Mouse (Mus musculus) intestine, postnatal 0 days (tissue): ENCODE measurements around the gene Oit1. TPM values are rescaled to one million over a fixed set of nuclear protein-coding genes. Genes with fewer than 3 reads are reported as not detected.

Experiments used
- ATAC-seq: fragments of 200-750 bp; cut with Nextera tagmentation; 2 replicates; pipeline ENCODE4 v1.8.0; 2017; ENCODE audit warnings: mild to moderate bottlenecking, moderate TSS enrichment, moderate library complexity
- H3K27ac ChIP-seq: fragments of 300-500 bp; sonication (generic); 2 replicates; pipeline ENCODE4 v1.5.1; 2014; ENCODE audit warnings: mild to moderate bottlenecking, low read depth, low read length, moderate library complexity
- H3K27me3 ChIP-seq: fragments of 300-500 bp; sonication (generic); replicated peaks from 2 replicates; pipeline ENCODE4 v1.6.1; 2014; ENCODE audit warnings: low read length, mixed read lengths; ENCODE audit not compliant: control insufficient read depth, insufficient read depth
- H3K36me3 ChIP-seq: fragments of 300-500 bp; sonication (generic); 2 replicates; pipeline ENCODE4 v1.6.1; 2014; ENCODE audit warnings: mild to moderate bottlenecking, moderate library complexity; ENCODE audit not compliant: control insufficient read depth, insufficient read depth
- H3K4me1 ChIP-seq: fragments of 300-500 bp; sonication (generic); replicated peaks from 2 replicates; pipeline ENCODE4 v1.6.1; 2014; ENCODE audit warnings: antibody characterized with exemption, low read length, mixed read lengths; ENCODE audit not compliant: control insufficient read depth, insufficient read depth
- H3K4me2 ChIP-seq: fragments of 300-500 bp; sonication (generic); replicated peaks from 2 replicates; pipeline ENCODE4 v1.6.1; 2014; ENCODE audit warnings: low read depth, mild to moderate bottlenecking, moderate library complexity
- H3K4me3 ChIP-seq: fragments of 300-500 bp; sonication (generic); 2 replicates; pipeline ENCODE4 v1.5.1; 2014; ENCODE audit warnings: low read depth, low read length
- H3K9ac ChIP-seq: fragments of 300-500 bp; sonication (generic); 2 replicates; pipeline ENCODE4 v1.6.1; 2014; ENCODE audit warnings: mild to moderate bottlenecking, low read depth, low read length
- H3K9me3 ChIP-seq: fragments of 300-500 bp; sonication (generic); 2 replicates; pipeline ENCODE4 v1.6.1; 2016; ENCODE audit warnings: mixed run types; ENCODE audit not compliant: control insufficient read depth
- CTCF ChIP-seq: sonication (generic); IDR thresholded peaks from 2 replicates; pipeline ENCODE4 v1.5.1; 2016; ENCODE audit warnings: low read depth, mild to moderate bottlenecking, control low read depth, antibody characterized with exemption, moderate library complexity
- WGBS: fragments of 180-500 bp; shearing (Covaris S2); extraction: QIAGEN DNeasy Blood & Tissue Kit; methylation state at CpG from one replicate; pipeline ENCODE4 v1.1.7; 2014; 5-methylcytosine and 5-hydroxymethylcytosine counted together
- polyA plus RNA-seq: library from polyadenylated mRNA; unstranded; fragments of >200 nt; fragmentation: Nextera tagmentation; extraction: Ambion mirVana; gene quantifications from 2 replicates; pipeline ENCODE4 v1.2.1, GENCODE M21; 2015

Oit1 gene
- polyA plus RNA-seq, 1 experiment from 2014 or later: 13.3 TPM

GRCm38 (mm10) chr14:8308650-8309049, 69.9 kb downstream of the Oit1 start:
- Histone ChIP-seq H3K27ac (no peak overlapping the region), H3K4me1 (no peaks in the 10 kb centered on the region), H3K4me2 (no peak overlapping the region), H3K9me3 (no peaks in the 10 kb centered on the region), H3K36me3 (no peaks in the 10 kb centered on the region), H3K4me3 (no peak overlapping the region), H3K9ac (no peak overlapping the region), H3K27me3 (no peaks in the 10 kb centered on the region)
- 52% methylated on average over 3 of the region's 3 CpGs for WGBS
- no peak for ATAC-seq
- peak; percentile 60 for TF ChIP-seq CTCF

GRCm38 (mm10) chr14:8306884-8307283, 71.7 kb downstream of the Oit1 start:
- Histone ChIP-seq H3K4me1 (no peaks in the 10 kb centered on the region), H3K4me2 (no peak overlapping the region), H3K36me3 (no peaks in the 10 kb centered on the region), H3K27ac (no peak overlapping the region), H3K9me3 (no peaks in the 10 kb centered on the region), H3K27me3 (no peaks in the 10 kb centered on the region), H3K9ac (no peak overlapping the region), H3K4me3 (no peak overlapping the region)
- ATAC-seq: no peak
- TF ChIP-seq CTCF: no peak
- 75% methylated on average over 6 of the region's 6 CpGs for WGBS

GRCm38 (mm10) chr14:8305014-8305413, 73.5 kb downstream of the Oit1 start:
- Histone ChIP-seq H3K36me3 (no peaks in the 10 kb centered on the region), H3K9me3 (no peaks in the 10 kb centered on the region), H3K27me3 (no peaks in the 10 kb centered on the region), H3K4me2 (no peak overlapping the region), H3K9ac (no peak overlapping the region), H3K27ac (no peak overlapping the region), H3K4me1 (no peaks in the 10 kb centered on the region), H3K4me3 (no peak overlapping the region)
- TF ChIP-seq CTCF: no peak
- WGBS: 54% methylated on average over 3 of the region's 3 CpGs
- no peak for ATAC-seq

- Histone ChIP-seq H3K36me3 (no peaks in the 10 kb centered on the region), H3K4me3 (no peak overlapping the region), H3K9me3 (no peaks in the 10 kb centered on the region), H3K4me2 (no peak overlapping the region), H3K27ac (no peak overlapping the region), H3K27me3 (no peaks in the 10 kb centered on the region), H3K4me1 (no peaks in the 10 kb centered on the region), H3K9ac (no peak overlapping the region)
- no peak for ATAC-seq
- no peak for TF ChIP-seq CTCF
Measured at GRCm38 (mm10) chr14:8304082-8304481, 74.5 kb downstream of the Oit1 start.

- H3K4me2 ChIP-seq: no peak overlapping the region
- no peaks in the 10 kb centered on the region for H3K9me3 ChIP-seq
- H3K4me1 ChIP-seq: no peaks in the 10 kb centered on the region
- 21% methylated on average over 10 of the region's 10 CpGs for WGBS
- no peaks in the 10 kb centered on the region for H3K36me3 ChIP-seq
- no peak for TF ChIP-seq CTCF
- no peak for ATAC-seq
- no peak overlapping the region for H3K27ac ChIP-seq
- H3K27me3 ChIP-seq: no peaks in the 10 kb centered on the region
- no peak overlapping the region for H3K9ac ChIP-seq
- no peak overlapping the region for H3K4me3 ChIP-seq
Measured at GRCm38 (mm10) chr14:8302687-8303086, 75.9 kb downstream of the Oit1 start.

GRCm38 (mm10) chr14:8300281-8300680, 78.3 kb downstream of the Oit1 start:
- Histone ChIP-seq H3K4me3 (no peak overlapping the region), H3K27me3 (no peaks in the 10 kb centered on the region), H3K4me2 (no peak overlapping the region), H3K4me1 (no peaks in the 10 kb centered on the region), H3K9ac (no peak overlapping the region), H3K36me3 (no peaks in the 10 kb centered on the region), H3K9me3 (no peaks in the 10 kb centered on the region), H3K27ac (no peak overlapping the region)
- peak; percentile 77 for TF ChIP-seq CTCF
- ATAC-seq: no peak
- WGBS: 30% methylated on average over 8 of the region's 8 CpGs

Other genes with a start within 250 kb of the Oit1 start
- gene Pdhb, start 205.7 kb downstream of the Oit1 start, polyA plus RNA-seq: 140 and 149 TPM in 2 replicates
- 18.8 and 19.5 TPM in 2 replicates for gene Kctd6, start 164.6 kb downstream of the Oit1 start, polyA plus RNA-seq
- gene Acox2, start 119.4 kb downstream of the Oit1 start, polyA plus RNA-seq: 9.3 and 10.8 TPM in 2 replicates
- gene Fam107a, start 60.7 kb downstream of the Oit1 start, polyA plus RNA-seq: 0.16 TPM in 2 replicates